Mouse (Mus musculus): ENCODE measurements at regions not wholly inside any gene's neighbourhood (a gene's known extent, or its start where the extent isn't known, plus 50 kb on each side); places are given as distances from the start of the nearest gene placed in this dataset.
"Not testable (repeated sequence)": the region's sequence is repeated elsewhere in the genome, so short reads cannot be mapped to it uniquely, and the experiment has no call there.

- no peak overlapping the region for H3K27ac ChIP-seq (replicated peaks; ENCODE audit: low read depth, low read length)
- H3K9ac ChIP-seq (replicated peaks; ENCODE audit: low read length): no peak overlapping the region
These were observed 552.4 kb upstream of the Adamts5 start for GRCm38 (mm10) chr16:86454031-86454430.

GRCm38 (mm10) chr16:86448478-86449160 is 547.0 kb upstream of the Adamts5 start:
- H3K9me3 ChIP-seq (ENCODE audit: control insufficient read depth, low read length): no peaks in the 10 kb centered on the region
- ATAC-seq (ENCODE audit: low FRiP score, low TSS enrichment) (no peak; the same call in 1 of the 2 replicates), DNase-seq (no peak)
- WGBS: 20% methylated on average over 1 of the region's 1 CpGs
- H3K4me2 ChIP-seq (ENCODE audit: low read length): no peak overlapping the region
- no peak overlapping the region for H3K9ac ChIP-seq (replicated peaks; ENCODE audit: low read length)
- no peaks in the 10 kb centered on the region for H3K36me3 ChIP-seq (ENCODE audit: control insufficient read depth, insufficient read depth, low read length)
- no peaks in the 10 kb centered on the region for H3K4me1 ChIP-seq (ENCODE audit: control insufficient read depth, insufficient read depth, low read length)
- no peaks in the 10 kb centered on the region for H3K27me3 ChIP-seq (ENCODE audit: control insufficient read depth, insufficient read depth, low read length)
- H3K4me3 ChIP-seq (replicated peaks; ENCODE audit: low read depth, low read length): no peak overlapping the region
- H3K27ac ChIP-seq (replicated peaks; ENCODE audit: low read depth, low read length): no peak overlapping the region

More at GRCm38 (mm10) chr16:86454031-86454430, 552.4 kb upstream of the Adamts5 start:
- Histone ChIP-seq H3K36me3 (ENCODE audit: control insufficient read depth, insufficient read depth, low read length) (no peaks in the 10 kb centered on the region), H3K4me3 (replicated peaks; ENCODE audit: low read depth, low read length) (no peak overlapping the region), H3K4me2 (ENCODE audit: low read length) (no peak overlapping the region), H3K9me3 (ENCODE audit: control insufficient read depth, low read length) (no peaks in the 10 kb centered on the region), H3K27me3 (ENCODE audit: control insufficient read depth, insufficient read depth, low read length) (no peaks in the 10 kb centered on the region), H3K4me1 (ENCODE audit: control insufficient read depth, insufficient read depth, low read length) (no peaks in the 10 kb centered on the region)
- no peak for ATAC-seq (ENCODE audit: low FRiP score, low TSS enrichment)
- DNase-seq: no peak

GRCm38 (mm10) chr16:86419458-86419857 is 517.8 kb upstream of the Adamts5 start:
- DNase-seq: peak; percentile 91
- H3K27ac ChIP-seq (replicated peaks; ENCODE audit: low read depth, low read length); H3K4me3 ChIP-seq (replicated peaks; ENCODE audit: low read depth, low read length); H3K4me1 ChIP-seq (ENCODE audit: control insufficient read depth, insufficient read depth, low read length); H3K9ac ChIP-seq (replicated peaks; ENCODE audit: low read length); H3K27me3 ChIP-seq (ENCODE audit: control insufficient read depth, insufficient read depth, low read length); H3K36me3 ChIP-seq (ENCODE audit: control insufficient read depth, insufficient read depth, low read length); H3K4me2 ChIP-seq (ENCODE audit: low read length); H3K9me3 ChIP-seq (ENCODE audit: control insufficient read depth, low read length): not testable (repeated sequence)
- 12% methylated on average over 5 of the region's 5 CpGs for WGBS
- ATAC-seq (ENCODE audit: low FRiP score, low TSS enrichment): peak; percentile 72; the same call in 1 of the 2 replicates

- DNase-seq (no peak), ATAC-seq (ENCODE audit: low FRiP score, low TSS enrichment) (no peak)
- no peaks in the 10 kb centered on the region for H3K27me3 ChIP-seq (ENCODE audit: control insufficient read depth, insufficient read depth, low read length)
- WGBS: 91% methylated on average over 2 of the region's 2 CpGs
- H3K4me1 ChIP-seq (ENCODE audit: control insufficient read depth, insufficient read depth, low read length): no peaks in the 10 kb centered on the region
- H3K27ac ChIP-seq (replicated peaks; ENCODE audit: low read depth, low read length): no peak overlapping the region
- no peak overlapping the region for H3K4me2 ChIP-seq (ENCODE audit: low read length)
- H3K36me3 ChIP-seq (ENCODE audit: control insufficient read depth, insufficient read depth, low read length): no peaks in the 10 kb centered on the region
- H3K9ac ChIP-seq (replicated peaks; ENCODE audit: low read length): no peak overlapping the region
- no peak overlapping the region for H3K4me3 ChIP-seq (replicated peaks; ENCODE audit: low read depth, low read length)
- no peaks in the 10 kb centered on the region for H3K9me3 ChIP-seq (ENCODE audit: control insufficient read depth, low read length)
These were observed 502.7 kb upstream of the Adamts5 start for GRCm38 (mm10) chr16:86404309-86404708.

- ATAC-seq (ENCODE audit: low FRiP score, low TSS enrichment): no peak
- WGBS: 79% methylated on average over 1 of the region's 1 CpGs
- no peak for DNase-seq
- Histone ChIP-seq H3K9ac (replicated peaks; ENCODE audit: low read length) (no peak overlapping the region), H3K4me1 (ENCODE audit: control insufficient read depth, insufficient read depth, low read length) (no peaks in the 10 kb centered on the region), H3K27me3 (ENCODE audit: control insufficient read depth, insufficient read depth, low read length) (no peaks in the 10 kb centered on the region), H3K27ac (replicated peaks; ENCODE audit: low read depth, low read length) (no peak overlapping the region), H3K9me3 (ENCODE audit: control insufficient read depth, low read length) (no peaks in the 10 kb centered on the region), H3K36me3 (ENCODE audit: control insufficient read depth, insufficient read depth, low read length) (no peaks in the 10 kb centered on the region), H3K4me3 (replicated peaks; ENCODE audit: low read depth, low read length) (no peak overlapping the region), H3K4me2 (ENCODE audit: low read length) (no peak overlapping the region)
These were observed 499.8 kb upstream of the Adamts5 start for GRCm38 (mm10) chr16:86401381-86401780.

GRCm38 (mm10) chr16:86399288-86399687 is 497.7 kb upstream of the Adamts5 start:
- Histone ChIP-seq H3K9ac (replicated peaks; ENCODE audit: low read length) (no peak overlapping the region), H3K4me1 (ENCODE audit: control insufficient read depth, insufficient read depth, low read length) (no peaks in the 10 kb centered on the region), H3K4me3 (replicated peaks; ENCODE audit: low read depth, low read length) (no peak overlapping the region), H3K4me2 (ENCODE audit: low read length) (no peak overlapping the region), H3K27me3 (ENCODE audit: control insufficient read depth, insufficient read depth, low read length) (no peaks in the 10 kb centered on the region), H3K9me3 (ENCODE audit: control insufficient read depth, low read length) (no peaks in the 10 kb centered on the region), H3K27ac (replicated peaks; ENCODE audit: low read depth, low read length) (no peak overlapping the region), H3K36me3 (ENCODE audit: control insufficient read depth, insufficient read depth, low read length) (no peaks in the 10 kb centered on the region)
- DNase-seq: no peak
- 91% methylated on average over 1 of the region's 1 CpGs for WGBS
- ATAC-seq (ENCODE audit: low FRiP score, low TSS enrichment): no peak

- H3K9ac ChIP-seq (replicated peaks; ENCODE audit: low read length): no peak overlapping the region
- no peak overlapping the region for H3K27ac ChIP-seq (replicated peaks; ENCODE audit: low read depth, low read length)
- ATAC-seq (ENCODE audit: low FRiP score, low TSS enrichment) (no peak), DNase-seq (no peak)
- 81% methylated on average over 2 of the region's 2 CpGs for WGBS
- no peaks in the 10 kb centered on the region for H3K27me3 ChIP-seq (ENCODE audit: control insufficient read depth, insufficient read depth, low read length)
- no peak overlapping the region for H3K4me2 ChIP-seq (ENCODE audit: low read length)
- H3K4me3 ChIP-seq (replicated peaks; ENCODE audit: low read depth, low read length): no peak overlapping the region
- H3K36me3 ChIP-seq (ENCODE audit: control insufficient read depth, insufficient read depth, low read length): no peaks in the 10 kb centered on the region
- no peaks in the 10 kb centered on the region for H3K9me3 ChIP-seq (ENCODE audit: control insufficient read depth, low read length)
- H3K4me1 ChIP-seq (ENCODE audit: control insufficient read depth, insufficient read depth, low read length): no peaks in the 10 kb centered on the region
These were observed 495.9 kb upstream of the Adamts5 start for GRCm38 (mm10) chr16:86397521-86397920.

GRCm38 (mm10) chr16:86389063-86389723 is 487.6 kb upstream of the Adamts5 start:
- H3K4me1 ChIP-seq (ENCODE audit: control insufficient read depth, insufficient read depth, low read length): no peaks in the 10 kb centered on the region
- 81% methylated on average over 3 of the region's 3 CpGs for WGBS
- ATAC-seq (ENCODE audit: low FRiP score, low TSS enrichment): no peak

GRCm38 (mm10) chr16:86388128-86388527 is 486.5 kb upstream of the Adamts5 start:
- Histone ChIP-seq H3K36me3 (ENCODE audit: control insufficient read depth, insufficient read depth, low read length) (no peaks in the 10 kb centered on the region), H3K9ac (replicated peaks; ENCODE audit: low read length) (no peak overlapping the region), H3K27ac (replicated peaks; ENCODE audit: low read depth, low read length) (no peak overlapping the region), H3K4me3 (replicated peaks; ENCODE audit: low read depth, low read length) (no peak overlapping the region), H3K4me1 (ENCODE audit: control insufficient read depth, insufficient read depth, low read length) (no peaks in the 10 kb centered on the region), H3K9me3 (ENCODE audit: control insufficient read depth, low read length) (no peaks in the 10 kb centered on the region), H3K4me2 (ENCODE audit: low read length) (no peak overlapping the region), H3K27me3 (ENCODE audit: control insufficient read depth, insufficient read depth, low read length) (no peaks in the 10 kb centered on the region)
- WGBS: 89% methylated on average over 1 of the region's 1 CpGs
- no peak for ATAC-seq (ENCODE audit: low FRiP score, low TSS enrichment)
- DNase-seq: no peak

More at GRCm38 (mm10) chr16:86389063-86389723, 487.6 kb upstream of the Adamts5 start:
- Histone ChIP-seq H3K4me3 (replicated peaks; ENCODE audit: low read depth, low read length) (no peak overlapping the region), H3K9ac (replicated peaks; ENCODE audit: low read length) (no peak overlapping the region), H3K9me3 (ENCODE audit: control insufficient read depth, low read length) (no peaks in the 10 kb centered on the region), H3K27ac (replicated peaks; ENCODE audit: low read depth, low read length) (no peak overlapping the region), H3K36me3 (ENCODE audit: control insufficient read depth, insufficient read depth, low read length) (no peaks in the 10 kb centered on the region), H3K4me2 (ENCODE audit: low read length) (no peak overlapping the region), H3K27me3 (ENCODE audit: control insufficient read depth, insufficient read depth, low read length) (no peaks in the 10 kb centered on the region)
- no peak for DNase-seq
